Mouse (Mus musculus) adrenal gland, postnatal 14 days (tissue): ENCODE measurements at regions not wholly inside any gene's neighbourhood (a gene's known extent, or its start where the extent isn't known, plus 50 kb on each side); places are given as distances from the start of the nearest gene placed in this dataset.

Experiments used
- DNase-seq: peaks from one replicate; pipeline ENCODE4 v3.0.0; 2021; ENCODE audit warnings: mixed read lengths

DNA sequence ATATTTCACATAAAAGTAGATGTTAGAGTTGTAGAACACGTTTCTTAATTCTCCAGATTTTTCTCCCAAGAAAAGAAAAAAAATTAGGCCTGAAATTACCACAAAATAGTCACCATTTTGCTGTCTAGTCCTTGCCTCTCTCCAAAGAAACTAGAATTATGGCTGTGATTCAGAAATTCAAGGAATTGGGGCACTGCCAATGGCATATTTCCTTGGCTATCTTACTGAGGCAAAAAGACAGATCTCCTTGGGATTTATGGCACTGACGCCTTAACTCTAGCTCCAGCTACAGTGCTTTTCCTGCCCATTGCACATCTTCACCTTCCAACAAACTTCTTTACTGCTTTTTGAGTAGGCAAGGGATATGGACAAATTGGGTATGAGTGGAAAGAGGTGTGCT is 336.3 kb upstream of the Slc24a2 start:
- peak; percentile 69 for DNase-seq

DNA sequence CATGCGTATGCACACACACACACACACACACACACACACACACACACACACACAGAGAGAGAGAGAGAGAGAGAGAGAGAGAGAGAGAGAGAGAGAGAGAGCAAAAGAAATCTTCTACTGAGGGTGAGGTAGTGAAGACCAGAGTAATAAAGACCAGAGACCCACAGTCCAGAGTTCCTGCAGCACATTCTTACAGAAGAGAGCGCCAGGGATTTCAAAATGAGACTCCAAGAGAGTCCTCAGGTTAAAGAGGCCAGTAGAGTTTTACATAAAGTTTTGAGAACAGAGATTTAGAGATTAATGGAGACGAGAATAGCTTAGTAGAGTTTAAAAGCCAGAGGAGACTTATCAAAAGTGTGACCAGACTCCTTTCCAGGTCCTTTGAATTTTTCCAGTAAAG is 324.6 kb upstream of the Slc24a2 start:
- no peak for DNase-seq
